Mouse (Mus musculus) liver, embryonic 14.5 days (tissue): ENCODE measurements around the gene Stk4. TPM values are rescaled to one million over a fixed set of nuclear protein-coding genes. Genes with fewer than 3 reads are reported as not detected.
A peak's percentile ranks its signal among the peaks of the same experiment; 100 is the strongest.

ENCODE experiments used
- ATAC-seq: fragments of 200-750 bp; cut with Nextera tagmentation; 2 replicates; pipeline ENCODE4 v1.8.0; 2017; ENCODE audit warnings: moderate number of reproducible peaks, mild to moderate bottlenecking, moderate library complexity; ENCODE audit not compliant: insufficient read depth
- DNase-seq, 3 experiments: peaks; one replicate each; pipeline ENCODE4 v3.0.0-alpha.2; 2012 to 2013; ENCODE audit warnings: low read depth in 3 of 3, low spot score in 3 of 3
- H3K27ac ChIP-seq: fragments of 300-500 bp; sonication (generic); 2 replicates; pipeline ENCODE4 v1.5.1; 2014; ENCODE audit warnings: moderate library complexity, mild to moderate bottlenecking, control low read depth, inconsistent platforms
- H3K27me3 ChIP-seq: fragments of 300-500 bp; sonication (generic); 2 replicates; pipeline ENCODE4 v1.6.1; 2014; ENCODE audit warnings: mild to moderate bottlenecking, low read length, moderate library complexity; ENCODE audit not compliant: control insufficient read depth, insufficient read depth
- H3K36me3 ChIP-seq: fragments of 300-500 bp; sonication (generic); replicated peaks from 2 replicates; pipeline ENCODE4 v1.6.1; 2014; ENCODE audit warnings: low read depth; ENCODE audit not compliant: control insufficient read depth, insufficient read depth
- H3K4me1 ChIP-seq, 2 experiments: fragments of 200-500 bp in 1 of 2; fragments of 300-500 bp in 1 of 2; sonication (generic) in 1 of 2; replicated peaks; 2 replicates each; pipeline ENCODE4 v1.6.1; 2012 to 2014; ENCODE audit warnings: antibody characterized with exemption in 1 of 2, inconsistent platforms in 1 of 2, low read length in 1 of 2; ENCODE audit not compliant: control insufficient read depth in 2 of 2, insufficient read depth in 2 of 2
- H3K4me2 ChIP-seq: fragments of 300-500 bp; sonication (generic); 2 replicates; pipeline ENCODE4 v1.6.1; 2014; ENCODE audit warnings: low read depth, mild to moderate bottlenecking, control low read depth, moderate library complexity
- H3K4me3 ChIP-seq, 2 experiments: fragments of 200-500 bp in 1 of 2; fragments of 300-500 bp in 1 of 2; sonication (generic) in 1 of 2; 2 replicates each; pipeline ENCODE4 v1.5.1; 2012 to 2014; ENCODE audit warnings: low read depth in 2 of 2, low read length in 2 of 2, mild to moderate bottlenecking in 2 of 2, control low read depth in 1 of 2, inconsistent platforms in 1 of 2, moderate library complexity in 1 of 2; ENCODE audit not compliant: insufficient read depth in 1 of 2
- H3K9ac ChIP-seq: fragments of 300-500 bp; sonication (generic); replicated peaks from 2 replicates; pipeline ENCODE4 v1.6.1; 2014; ENCODE audit warnings: mild to moderate bottlenecking, control low read depth, moderate library complexity
- H3K9me3 ChIP-seq: fragments of 300-500 bp; sonication (generic); 2 replicates; pipeline ENCODE4 v1.6.1; 2016; ENCODE audit warnings: low read length, mixed read lengths; ENCODE audit not compliant: control insufficient read depth
- CTCF ChIP-seq: IDR thresholded peaks from 2 replicates; pipeline ENCODE4 v1.5.1; 2016; ENCODE audit warnings: antibody characterized with exemption, low read depth, control low read depth
- EP300 ChIP-seq: IDR thresholded peaks from 2 replicates; pipeline ENCODE4 v1.6.1; 2016; ENCODE audit warnings: antibody characterized with exemption, low read depth
- WGBS: fragments of 180-500 bp; shearing (Covaris S2); extraction: QIAGEN DNeasy Blood & Tissue Kit; methylation state at CpG from one replicate; pipeline ENCODE4 v1.1.7; 2014; ENCODE audit not compliant: insufficient replicate concordance; 5-methylcytosine and 5-hydroxymethylcytosine counted together
- polyA plus RNA-seq, 2 experiments: library from polyadenylated mRNA; depleted of rRNA in 1 of 2; stranded (reverse) in 1 of 2; unstranded in 1 of 2; fragments of >200 nt; fragmentation: Nextera tagmentation in 1 of 2; extraction: Ambion mirVana in 1 of 2; gene quantifications; 2 replicates each; pipeline versions ENCODE4 v1.2.1 to v1.2.3; 2012 to 2014

The Stk4 gene
- polyA plus RNA-seq, 2 experiments = 11.8 to 19.6 TPM

DNA sequence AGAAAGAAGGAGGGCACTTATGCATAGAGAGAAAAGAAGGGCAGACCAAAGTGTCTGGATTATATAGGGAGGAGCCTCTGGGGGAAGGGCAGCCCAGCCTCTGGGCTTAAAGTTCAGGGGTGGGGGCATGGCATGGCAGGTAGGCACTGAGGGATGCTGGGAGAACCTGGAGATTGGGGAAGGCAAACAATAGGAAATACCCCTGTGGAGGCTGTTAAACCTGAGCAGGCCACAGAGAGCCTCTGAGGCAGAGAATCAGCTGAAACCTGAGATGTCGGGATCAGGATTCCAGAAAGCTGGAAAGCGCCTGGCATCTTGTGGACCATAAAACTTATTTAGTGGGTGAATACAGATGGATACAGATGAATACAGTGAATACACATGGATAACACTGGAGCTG is 2.0 kb downstream of the Stk4 start:
- WGBS = 85% methylated on average over 2 of the region's 2 CpGs
- no peaks in the 10 kb centered on the region for H3K27me3 ChIP-seq
- H3K9ac ChIP-seq = no peak overlapping the region
- no peaks in the 10 kb centered on the region for H3K36me3 ChIP-seq
- peaks cover 3 to 22% of the 10 kb centered on the region in 2 experiments for H3K4me1 ChIP-seq
- no peak overlapping the region for H3K27ac ChIP-seq
- no peaks in the 10 kb centered on the region for H3K9me3 ChIP-seq
- H3K4me2 ChIP-seq = no peak overlapping the region
- no peak for DNase-seq
- ATAC-seq = no peak
- no peak for TF ChIP-seq EP300
- TF ChIP-seq CTCF = no peak
- no peak overlapping the region for H3K4me3 ChIP-seq

DNA sequence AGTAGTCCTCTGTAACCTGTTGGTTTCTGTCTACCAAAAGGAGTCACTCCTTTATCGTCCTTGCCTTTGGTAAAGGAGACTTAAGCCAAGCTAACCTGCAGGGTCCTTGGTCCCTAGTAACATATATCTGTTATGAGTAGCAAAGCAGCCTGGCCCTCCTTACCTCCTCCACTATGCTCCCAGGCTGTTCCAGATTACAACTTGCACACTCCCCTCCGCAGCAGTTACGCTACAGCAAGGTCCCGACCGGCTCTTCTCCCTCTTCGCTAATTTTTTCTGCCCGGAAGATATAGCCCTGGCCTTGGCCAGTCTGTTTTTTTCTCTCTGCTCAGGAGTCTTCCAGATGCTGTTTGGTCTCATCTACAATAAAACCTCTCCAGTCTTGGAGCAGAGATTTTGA is 3.0 kb downstream of the Stk4 start:
- Histone ChIP-seq H3K4me3 (no peak overlapping the region), H3K9me3 (no peaks in the 10 kb centered on the region), H3K36me3 (no peaks in the 10 kb centered on the region), H3K4me1 (peaks cover 3 to 23% of the 10 kb centered on the region in 2 experiments), H3K27me3 (no peaks in the 10 kb centered on the region), H3K9ac (no peak overlapping the region), H3K27ac (no peak overlapping the region), H3K4me2 (no peak overlapping the region)
- ATAC-seq (no peak), DNase-seq (no peak)
- WGBS = 89% methylated on average over 7 of the region's 7 CpGs
- no peak for TF ChIP-seq CTCF
- no peak for TF ChIP-seq EP300

DNA sequence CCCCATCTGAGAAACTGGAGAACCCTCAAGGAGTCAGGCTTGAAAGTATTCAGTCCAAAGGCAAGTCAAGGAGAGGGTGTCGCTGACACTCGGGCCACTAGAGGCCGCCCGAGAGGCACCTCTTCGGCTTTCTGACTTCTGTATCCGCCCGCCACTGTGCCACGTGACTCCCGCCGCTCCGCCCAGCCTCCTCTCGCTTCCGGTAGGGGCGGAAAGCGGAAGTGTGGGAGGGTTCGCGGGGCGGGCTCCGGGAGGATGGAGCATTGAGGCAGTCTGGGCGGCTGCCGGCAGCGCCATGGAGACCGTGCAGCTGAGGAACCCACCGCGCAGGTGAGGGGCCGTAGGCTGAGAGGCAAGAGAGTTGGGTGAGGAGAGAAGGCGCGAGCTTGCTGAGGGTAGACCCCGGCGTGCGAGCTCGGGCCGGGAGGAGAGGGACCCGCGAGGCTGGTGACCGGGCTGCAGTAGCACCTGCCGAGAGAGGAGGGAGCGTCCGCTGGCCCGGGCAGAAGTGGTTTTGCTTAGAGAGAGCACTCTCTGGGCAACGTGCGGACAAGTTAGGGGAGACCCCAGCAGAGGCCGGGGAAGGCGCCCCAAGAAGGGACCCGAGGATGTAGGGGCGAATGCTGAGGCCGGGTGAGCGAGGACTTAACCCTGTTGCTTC is 3.9 kb downstream of the Stk4 start:
- Histone ChIP-seq H3K36me3 (no peaks in the 10 kb centered on the region), H3K4me3 (peak overlapping the region; percentile 82 to 98), H3K4me1 (peaks cover 3 to 23% of the 10 kb centered on the region in 2 experiments)

DNA sequence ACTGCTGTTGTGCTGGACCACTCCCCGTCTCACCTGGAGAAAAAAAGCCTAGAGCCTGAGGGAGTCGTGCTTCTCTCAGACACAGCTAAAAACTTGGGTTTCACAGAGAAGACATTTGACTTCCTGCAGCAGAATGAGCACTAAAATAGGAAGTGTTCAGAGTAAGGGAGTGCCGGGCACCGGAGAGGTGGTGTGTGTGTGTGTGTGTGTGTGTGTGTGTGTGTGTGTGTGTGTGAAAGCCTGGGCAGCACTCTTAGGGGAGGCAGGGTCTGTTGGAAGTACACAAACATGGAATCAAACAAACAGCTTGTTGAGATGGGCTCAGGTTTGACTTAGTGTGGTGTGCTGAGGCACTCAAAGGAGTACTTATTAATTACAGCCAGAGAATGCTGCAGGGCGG is 5.0 kb downstream of the Stk4 start:
- 9% methylated on average over 5 of the region's 5 CpGs for WGBS
- Histone ChIP-seq H3K27me3 (no peaks in the 10 kb centered on the region), H3K27ac (no peak overlapping the region), H3K9me3 (no peaks in the 10 kb centered on the region), H3K4me1 (peaks cover 0 to 20% of the 10 kb centered on the region in 2 experiments), H3K4me2 (peak overlapping the region; percentile 97), H3K9ac (peak overlapping the region; percentile 89), H3K36me3 (peaks cover 6% of the 10 kb centered on the region; the same call in 1 of the 2 replicates), H3K4me3 (peak overlapping the region; percentile 82 to 98)
- ATAC-seq = no peak
- no peak for DNase-seq
- no peak for TF ChIP-seq CTCF
- TF ChIP-seq EP300 = no peak

More for the DNA sequence above, 3.9 kb downstream of the Stk4 start:
- peak overlapping the region; percentile 97 for H3K4me2 ChIP-seq
- DNase-seq = peak; percentile 90 to 94 (median 92)
- TF ChIP-seq CTCF (peak; percentile 96), EP300 (no peak)
- no peaks in the 10 kb centered on the region for H3K27me3 ChIP-seq
- H3K9ac ChIP-seq = peak overlapping the region; percentile 89
- WGBS = under 1% methylated on average over 48 of the region's 48 CpGs
- no peaks in the 10 kb centered on the region for H3K9me3 ChIP-seq
- H3K27ac ChIP-seq = peak overlapping the region; percentile 55
- peak; percentile 79 for ATAC-seq

DNA sequence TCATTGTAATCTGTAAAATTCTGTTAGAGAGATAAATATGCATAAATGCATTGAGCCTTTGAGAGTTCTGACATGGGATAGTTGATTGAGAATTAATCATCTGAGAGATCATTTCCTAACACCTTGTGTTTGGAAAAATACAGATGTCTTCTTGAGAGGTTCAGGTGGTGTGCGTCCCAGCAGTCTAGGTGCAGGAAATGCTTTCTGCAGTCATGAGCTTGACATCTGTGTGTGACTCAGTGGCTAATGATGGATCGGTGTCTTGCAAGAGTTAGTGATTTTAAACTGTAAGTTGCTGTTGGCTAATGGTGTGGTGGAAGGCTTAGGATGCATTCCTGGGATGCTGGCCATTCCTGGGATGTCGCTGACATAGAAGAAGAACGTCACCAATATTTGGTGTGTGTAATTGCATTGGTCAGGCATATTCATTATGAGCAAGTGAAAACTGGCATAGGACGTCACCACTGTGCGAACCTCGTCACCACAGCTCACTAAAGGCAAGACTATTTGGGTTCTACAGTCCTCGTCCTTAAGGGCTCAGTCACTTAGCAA is 6.8 kb downstream of the Stk4 start:
- Histone ChIP-seq H3K9ac (no peak overlapping the region), H3K27me3 (no peaks in the 10 kb centered on the region), H3K4me2 (no peak overlapping the region), H3K9me3 (no peaks in the 10 kb centered on the region), H3K4me3 (no peak overlapping the region), H3K4me1 (peaks cover 0 to 16% of the 10 kb centered on the region in 2 experiments), H3K36me3 (peaks cover 20% of the 10 kb centered on the region), H3K27ac (no peak overlapping the region)
- TF ChIP-seq EP300 = no peak
- no peak for TF ChIP-seq CTCF
- WGBS = 74% methylated on average over 8 of the region's 8 CpGs
- ATAC-seq (no peak), DNase-seq (no peak)
